Mouse (Mus musculus) ovary, adult 2 months (tissue): ENCODE results near the gene Adora1. TPM values are rescaled to one million over a fixed set of nuclear protein-coding genes. Genes with fewer than 3 reads are reported as not detected.

Experiments used
- polyA plus RNA-seq: library from polyadenylated mRNA; depleted of rRNA; stranded (reverse); fragments of >200 nt; gene quantifications from 2 replicates; pipeline ENCODE4 v1.2.3, GENCODE M21; 2012; rRNA removed

Gene Adora1
- 21.1 and 22.9 TPM in 2 replicates for polyA plus RNA-seq

GRCm38 (mm10) chr1:134235391-134235921 is at the start of gene Adora1:
Adora1 (minus strand) TSS chr1:134235431.

DNA sequence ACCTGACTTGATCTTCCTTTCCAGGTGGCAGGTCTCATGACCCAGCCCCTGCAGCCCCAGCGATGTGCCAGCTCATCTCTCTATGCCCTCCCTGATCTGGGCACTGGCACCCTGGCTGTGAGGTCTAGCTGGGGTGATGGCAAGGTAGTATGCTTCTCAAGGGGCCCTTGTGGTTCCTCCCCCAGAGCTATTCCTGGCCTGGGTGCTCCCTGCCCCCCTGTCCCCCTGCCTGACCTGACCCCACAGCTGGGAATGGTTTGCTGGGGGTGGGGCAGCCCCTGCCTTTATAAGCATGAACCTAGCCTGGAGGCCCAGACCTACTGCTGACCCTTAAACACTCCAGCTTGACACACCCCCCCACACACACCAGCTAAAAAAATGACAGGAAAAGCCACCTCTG is 42.1 kb downstream of the Adora1 start, which contains the start of gene Mybph:
Gene Mybph, plus strand, starts transcription at position 323 of the 400 bp plus-strand sequence.

DNA sequence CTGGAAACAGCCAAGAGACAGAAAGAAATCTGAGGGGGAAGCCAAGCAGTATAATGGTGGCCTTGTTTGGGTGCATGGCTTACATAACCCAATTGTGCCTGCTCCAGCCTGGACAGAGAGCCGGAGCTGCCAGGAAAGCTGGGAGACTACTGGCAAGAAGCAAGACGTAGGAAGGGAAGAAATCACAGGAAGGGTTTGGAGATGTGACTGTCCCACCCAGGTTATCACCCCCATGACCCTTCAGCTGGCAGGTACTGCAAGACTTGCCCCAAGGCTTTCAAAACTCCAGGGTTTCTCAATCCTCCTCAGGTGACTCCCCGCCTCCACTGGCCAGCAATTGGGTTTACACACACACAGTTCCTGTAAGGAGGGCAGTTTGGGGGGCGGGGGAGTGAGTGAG is 53.2 kb downstream of the Adora1 start, which contains the start of gene Chil1:
Gene Chil1, plus strand, starts transcription at position 152 of the 400 bp plus-strand sequence.

Other genes with a start within 250 kb of the Adora1 start
- gene Fmod, start 198.2 kb downstream of the Adora1 start, polyA plus RNA-seq = 7.0 and 11.3 TPM in 2 replicates
- gene Btg2, start 156.3 kb downstream of the Adora1 start, polyA plus RNA-seq = 34.0 and 46.2 TPM in 2 replicates
- gene Chit1, start 124.2 kb downstream of the Adora1 start, polyA plus RNA-seq = 0.23 and 0.25 TPM in 2 replicates
- gene Chil1, start 53.3 kb downstream of the Adora1 start, polyA plus RNA-seq = 1.1 and 2.4 TPM in 2 replicates
- not detected in 2 replicates for gene Mybph, start 42.0 kb downstream of the Adora1 start, polyA plus RNA-seq
- gene Myog, start 54.6 kb upstream of the Adora1 start, polyA plus RNA-seq = not detected in 2 replicates
- gene Ppfia4, start 97.5 kb upstream of the Adora1 start, polyA plus RNA-seq = 7.8 and 10.4 TPM in 2 replicates
- 52.3 and 58.2 TPM in 2 replicates for gene Tmem183a, start 126.5 kb upstream of the Adora1 start, polyA plus RNA-seq
- gene 4933406M09Rik, start 150.5 kb upstream of the Adora1 start, polyA plus RNA-seq = not detected in 2 replicates
- 73.0 and 80.6 TPM in 2 replicates for gene Cyb5r1, start 170.1 kb upstream of the Adora1 start, polyA plus RNA-seq
- 114 and 145 TPM in 2 replicates for gene Adipor1, start 179.9 kb upstream of the Adora1 start, polyA plus RNA-seq
- gene Klhl12, start 220.1 kb upstream of the Adora1 start, polyA plus RNA-seq = 8.4 and 9.5 TPM in 2 replicates